Mouse (Mus musculus): ENCODE data around the gene Cav1. TPM values are rescaled to one million over a fixed set of nuclear protein-coding genes. Genes with fewer than 3 reads are reported as not detected.

Cav1 gene
- 100 to 1,000 TPM; 200 to 201 TPM for total RNA-seq (2021)
- long read RNA-seq, experiment 1, transcript Cav1-201 (3 exons, 2,522 nt) = major isoform, 53 of 101 reads
- long read RNA-seq, experiment 1, transcript Cav1-202 (2 exons, 2,746 nt) = minor isoform, 33 of 101 reads
- long read RNA-seq, experiment 1, partial matches to known transcripts = 5 of 101 reads
- long read RNA-seq, experiment 1, other reads (novel, unspliced or antisense) = 6 of 101 reads
- long read RNA-seq, experiment 2, transcript Cav1-202 (2 exons, 2,746 nt) = minor isoform, 19 of 55 reads
- long read RNA-seq, experiment 2, transcript Cav1-201 (3 exons, 2,522 nt) = major isoform, 27 of 55 reads
- long read RNA-seq, experiment 2, partial matches to known transcripts = 2 of 55 reads
- long read RNA-seq, experiment 2, other reads (novel, unspliced or antisense) = 4 of 55 reads

DNA sequence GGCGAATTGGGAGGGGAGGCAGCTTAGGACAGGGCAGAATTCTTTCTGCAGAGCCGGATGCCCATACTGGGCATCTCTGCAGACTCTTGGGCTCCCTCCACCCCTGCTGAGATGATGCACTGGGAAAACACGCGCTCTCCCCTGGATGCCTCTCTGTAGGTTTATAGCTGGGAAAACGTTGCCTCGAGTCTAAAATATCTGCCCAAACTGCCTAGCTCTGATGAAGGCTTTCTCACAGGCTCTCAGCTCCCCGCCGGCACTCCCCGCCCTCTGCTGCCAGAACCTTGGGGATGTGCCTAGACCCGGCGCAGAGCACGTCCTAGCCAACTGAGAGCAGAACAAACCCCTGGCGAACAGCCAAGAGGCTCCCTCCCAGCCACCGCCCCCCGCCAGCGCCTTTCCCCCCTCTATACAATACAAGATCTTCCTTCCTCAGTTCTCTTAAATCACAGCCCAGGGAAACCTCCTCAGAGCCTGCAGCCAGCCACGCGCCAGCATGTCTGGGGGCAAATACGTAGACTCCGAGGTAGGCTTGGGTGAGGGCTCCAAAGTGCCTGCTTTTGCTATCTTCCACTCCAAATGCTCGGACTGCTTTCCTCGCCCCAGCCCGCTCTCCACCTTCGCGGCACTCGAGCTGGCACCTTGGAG, at the start of gene Cav1:
Cav1 (plus strand) TSS at position 382 of the 648 bp plus-strand sequence.
- DNase-seq = peak; percentile 81 to 92

DNA sequence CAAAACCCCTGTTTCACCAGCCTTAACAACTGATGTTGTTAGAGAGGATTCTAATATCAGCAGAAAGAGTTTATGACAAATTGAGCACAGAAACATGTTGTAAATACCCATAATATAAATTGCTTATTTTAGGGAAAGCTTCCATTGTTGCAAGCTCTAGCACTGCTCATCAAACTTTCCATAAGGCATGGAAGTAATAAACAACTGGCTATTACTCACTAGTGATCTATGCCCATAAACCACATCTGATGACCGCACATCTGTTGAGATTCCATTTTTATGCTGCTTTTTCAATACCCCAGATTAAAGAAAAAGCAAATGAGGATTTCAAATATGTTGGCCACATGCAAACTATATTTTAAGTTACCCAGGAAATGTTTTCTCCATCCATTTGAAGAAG, 48.0 kb upstream of the Cav1 start:
- DNase-seq = no peak

DNA sequence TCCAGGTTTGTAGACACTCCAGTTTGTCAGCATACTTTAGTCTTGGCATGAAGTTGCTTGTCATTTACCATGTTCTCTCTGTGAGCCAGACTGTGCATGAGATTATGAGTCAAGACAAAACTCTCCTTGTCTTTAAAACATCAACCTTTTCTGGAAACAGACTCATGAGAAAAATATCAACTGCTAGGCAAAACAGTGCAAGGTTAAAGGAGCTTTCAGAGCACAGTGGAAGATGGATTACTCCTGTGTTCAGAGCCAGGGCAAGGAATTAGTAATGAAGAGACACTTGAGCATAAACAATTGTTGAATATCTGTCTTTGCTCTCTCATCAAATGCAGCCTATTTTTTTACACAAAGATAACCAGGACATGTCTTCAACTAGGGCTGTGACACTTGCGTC, 47.2 kb upstream of the Cav1 start:
- no peak for DNase-seq

GRCm38 (mm10) chr6:17262786-17263185, 43.3 kb upstream of the Cav1 start:
- DNase-seq = no peak

DNA sequence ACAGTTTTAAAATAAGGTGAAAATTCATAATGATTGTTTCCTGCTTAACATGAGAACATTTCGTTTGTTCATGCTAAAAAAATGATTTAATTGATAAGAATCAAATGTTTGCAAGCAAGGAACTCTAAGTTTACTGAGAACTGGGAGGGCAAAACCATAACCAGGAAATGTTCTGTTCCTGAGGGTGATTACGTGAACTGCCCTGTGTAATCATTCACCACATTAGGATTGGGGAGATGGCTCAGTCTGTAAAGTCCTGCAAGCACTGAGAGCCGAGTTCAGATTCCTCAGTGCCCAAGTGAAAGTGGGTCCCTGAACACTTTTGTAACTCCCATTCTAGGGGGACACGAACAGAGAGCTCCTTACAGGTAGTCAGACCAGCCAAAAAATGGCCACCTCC, 41.1 kb upstream of the Cav1 start:
- no peak for DNase-seq

DNA sequence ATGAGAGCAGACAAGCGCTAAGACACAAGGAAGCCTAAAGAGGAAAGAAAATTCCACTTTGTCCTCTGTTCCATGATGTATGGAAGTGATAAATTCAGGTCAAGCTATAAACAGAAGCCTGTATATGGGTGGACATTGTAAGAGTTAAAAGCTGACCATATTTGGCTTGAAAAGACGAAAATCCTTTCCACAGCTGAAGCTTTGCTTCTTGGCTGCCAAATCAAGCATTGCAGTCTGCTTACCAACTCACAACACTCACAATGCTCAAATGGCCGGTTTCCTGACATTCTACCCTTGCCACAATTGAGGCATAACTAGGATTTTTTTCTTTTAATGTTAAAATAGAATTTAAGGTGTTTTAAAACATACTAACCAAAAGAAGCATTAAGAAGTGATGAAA, 39.7 kb upstream of the Cav1 start:
- no peak for DNase-seq

GRCm38 (mm10) chr6:17278366-17278765, 27.8 kb upstream of the Cav1 start:
- no peak for DNase-seq

GRCm38 (mm10) chr6:17280939-17281756, 25.0 kb upstream of the Cav1 start, which contains the start of gene Cav2:
Gene Cav2, plus strand, starts transcription at chr6:17281185.
- peak; percentile 84 to 96 for DNase-seq

DNA sequence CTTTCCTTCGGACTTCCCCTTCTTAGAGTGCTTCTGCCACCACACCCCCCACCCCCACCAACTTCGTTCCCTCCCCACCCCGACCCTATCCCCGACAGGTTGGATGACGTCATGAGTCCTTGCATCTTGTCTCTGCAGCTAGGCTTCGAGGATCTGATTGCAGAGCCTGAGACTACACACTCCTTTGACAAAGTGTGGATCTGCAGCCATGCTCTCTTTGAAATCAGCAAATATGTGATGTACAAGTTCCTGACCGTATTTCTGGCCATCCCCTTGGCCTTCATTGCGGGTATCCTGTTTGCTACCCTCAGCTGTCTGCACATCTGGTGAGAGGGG, 24.4 kb upstream of the Cav1 start:
- DNase-seq = peak; percentile 33 to 43

DNA sequence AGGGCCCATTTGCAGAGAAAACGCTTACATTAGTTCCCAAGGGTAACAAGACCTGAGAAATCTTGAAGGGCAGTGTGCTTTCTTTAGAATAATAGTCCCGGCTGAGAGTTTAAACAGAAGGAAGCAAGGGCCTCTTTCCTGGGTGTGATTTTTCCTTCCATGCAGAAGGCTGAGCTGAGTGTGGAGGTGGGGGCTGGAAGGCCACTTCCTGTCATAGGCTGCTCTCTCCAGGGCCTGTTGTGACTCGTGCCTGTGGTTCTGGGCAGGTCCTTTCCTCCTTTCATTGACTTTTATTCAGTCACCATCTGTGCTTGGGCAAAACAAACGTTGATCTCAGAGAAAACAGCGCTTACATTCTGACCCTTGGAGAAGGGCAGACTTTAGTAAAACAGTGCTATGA, 24.0 kb upstream of the Cav1 start:
- DNase-seq = peak in 1 of 2 experiments; percentile 73

DNA sequence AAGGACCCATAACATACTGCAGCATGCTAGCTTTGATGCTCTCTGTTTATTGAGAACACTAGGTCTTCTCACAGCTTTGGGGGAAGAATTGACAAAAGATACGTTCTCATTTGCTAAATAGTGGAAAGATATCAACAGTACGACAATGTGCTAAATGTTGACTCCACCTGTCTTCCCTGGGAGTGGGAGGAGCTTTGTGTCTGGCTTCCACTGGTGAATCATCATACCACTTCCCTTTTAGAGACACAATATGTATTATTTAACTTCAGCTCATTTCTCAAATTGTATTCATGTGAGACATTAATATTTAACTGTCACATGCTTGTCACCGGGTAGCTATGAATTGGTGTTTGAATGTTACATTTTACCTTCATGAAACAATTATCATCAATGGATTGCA, 22.3 kb upstream of the Cav1 start:
- no peak for DNase-seq

- DNase-seq = peak in 1 of 2 experiments; percentile 58
Observed at GRCm38 (mm10) chr6:17286381-17286780, 19.8 kb upstream of the Cav1 start.

GRCm38 (mm10) chr6:17295116-17295515, 11.0 kb upstream of the Cav1 start:
- no peak for DNase-seq

DNA sequence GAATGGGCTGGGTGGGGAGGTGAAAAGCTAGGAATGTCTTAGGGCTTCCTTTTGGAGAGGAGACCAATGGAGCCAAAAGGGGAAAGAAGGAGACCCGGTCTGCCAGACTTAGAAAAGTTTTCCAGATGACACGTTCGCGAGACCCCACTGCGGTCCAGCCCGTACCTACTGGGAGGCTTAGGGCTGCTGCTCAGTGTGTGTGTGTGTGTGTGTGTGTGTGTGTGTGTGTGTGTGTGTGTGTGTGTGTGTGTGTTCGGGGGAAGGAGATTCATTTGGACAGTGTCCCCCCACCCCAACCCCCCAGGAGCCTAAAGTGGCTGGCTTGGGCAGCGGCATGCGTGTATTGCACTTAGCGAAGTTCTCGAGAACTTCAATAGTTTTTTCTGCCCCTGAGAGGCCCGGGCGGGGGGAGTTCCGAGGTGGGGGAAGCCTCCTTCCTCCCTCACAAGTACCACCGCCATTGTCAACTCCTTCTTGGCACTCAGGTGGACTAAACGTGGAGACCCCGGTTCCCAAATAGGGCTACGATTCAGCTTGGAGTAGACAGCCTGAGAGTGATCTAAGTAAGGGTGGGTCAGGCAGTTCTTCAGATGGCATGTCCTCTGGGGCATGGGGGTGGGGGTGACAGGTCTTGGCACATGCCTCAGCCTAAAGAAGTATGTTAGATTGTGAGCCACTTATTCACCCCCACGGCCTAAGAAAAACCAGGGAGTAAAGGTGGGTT, 629 bp downstream of the Cav1 start:
- peak; percentile 44 to 64 for DNase-seq

- peak; percentile 83 to 84 for DNase-seq
Observed at GRCm38 (mm10) chr6:17307461-17308115, 1.5 kb downstream of the Cav1 start.

- peak; percentile 53 to 61 for DNase-seq
Observed at GRCm38 (mm10) chr6:17308661-17309060, 2.5 kb downstream of the Cav1 start.

DNA sequence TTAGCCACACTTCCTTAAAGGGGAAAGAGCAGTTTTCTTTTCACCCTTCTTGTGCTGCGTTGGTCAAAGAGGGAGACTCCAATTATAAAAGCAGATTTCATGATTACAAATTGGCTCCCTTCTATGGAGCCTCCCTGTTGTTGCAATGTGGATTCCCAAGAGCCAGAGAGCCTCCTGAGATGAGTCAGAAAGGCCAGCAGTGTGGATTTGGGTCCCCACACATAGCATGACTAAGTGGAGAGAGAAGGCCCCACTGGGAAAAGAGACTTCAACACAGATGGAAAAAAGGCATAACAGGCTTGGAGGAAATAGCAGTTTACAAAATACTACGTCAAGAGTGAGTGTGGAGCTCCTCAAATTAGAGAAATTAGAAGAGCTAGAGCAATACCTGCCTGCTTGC, 3.1 kb downstream of the Cav1 start:
- DNase-seq = peak in 1 of 2 experiments; percentile 60

- no peak for DNase-seq
Observed at GRCm38 (mm10) chr6:17314241-17314640, 8.1 kb downstream of the Cav1 start.

GRCm38 (mm10) chr6:17314659-17315616, 8.8 kb downstream of the Cav1 start:
- peak in 1 of 2 experiments; percentile 51 for DNase-seq
